Mouse (Mus musculus) midbrain, embryonic 11.5 days (tissue): Measurements from ENCODE around the gene Pik3r2. TPM values are rescaled to one million over a fixed set of nuclear protein-coding genes. Genes with fewer than 3 reads are reported as not detected.
A peak's percentile ranks its signal among the peaks of the same experiment; 100 is the strongest.

Experiments
- ATAC-seq: fragments of 200-750 bp; cut with Nextera tagmentation; 2 replicates; pipeline ENCODE4 v1.8.0; 2017; ENCODE audit warnings: moderate TSS enrichment, moderate library complexity; ENCODE audit not compliant: low FRiP score
- DNase-seq: peaks from one replicate; pipeline ENCODE4 v3.0.0; 2015; ENCODE audit warnings: low spot score; ENCODE audit errors: missing footprints
- H3K27ac ChIP-seq: fragments of 300-500 bp; sonication (generic); 2 replicates; pipeline ENCODE4 v1.5.1; 2014; ENCODE audit warnings: low read depth, low read length
- H3K27me3 ChIP-seq: fragments of 300-500 bp; sonication (generic); 2 replicates; pipeline ENCODE4 v1.6.1; 2014; ENCODE audit warnings: mild to moderate bottlenecking, low read length, moderate library complexity, mixed read lengths; ENCODE audit not compliant: control insufficient read depth, insufficient read depth
- H3K36me3 ChIP-seq: fragments of 300-500 bp; sonication (generic); 2 replicates; pipeline ENCODE4 v1.6.1; 2014; ENCODE audit warnings: mild to moderate bottlenecking, low read length, moderate library complexity, mixed read lengths; ENCODE audit not compliant: control insufficient read depth, insufficient read depth
- H3K4me1 ChIP-seq: fragments of 300-500 bp; sonication (generic); 2 replicates; pipeline ENCODE4 v1.6.1; 2014; ENCODE audit warnings: low read length; ENCODE audit not compliant: control insufficient read depth, insufficient read depth
- H3K4me2 ChIP-seq: fragments of 300-500 bp; sonication (generic); 2 replicates; pipeline ENCODE4 v1.6.1; 2014; ENCODE audit warnings: mild to moderate bottlenecking, moderate library complexity
- H3K4me3 ChIP-seq: fragments of 300-500 bp; sonication (generic); 2 replicates; pipeline ENCODE4 v1.5.1; 2014; ENCODE audit warnings: low read depth, low read length
- H3K9ac ChIP-seq: fragments of 300-500 bp; sonication (generic); 2 replicates; pipeline ENCODE4 v1.6.1; 2014; ENCODE audit warnings: low read length
- H3K9me3 ChIP-seq: fragments of 300-500 bp; sonication (generic); 2 replicates; pipeline ENCODE4 v1.6.1; 2016; ENCODE audit warnings: low read length; ENCODE audit not compliant: control insufficient read depth
- WGBS: fragments of 180-500 bp; shearing (Covaris S2); extraction: QIAGEN DNeasy Blood & Tissue Kit; methylation state at CpG from one replicate; pipeline ENCODE4 v1.1.7; 2014; 5-methylcytosine and 5-hydroxymethylcytosine counted together
- polyA plus RNA-seq: library from polyadenylated mRNA; unstranded; fragments of >200 nt; fragmentation: Nextera tagmentation; extraction: Ambion mirVana; gene quantifications from 2 replicates; pipeline ENCODE4 v1.2.1, GENCODE M21; 2014

Pik3r2 gene
- polyA plus RNA-seq, 1 experiment from 2014 or later = 30.2 TPM

DNA sequence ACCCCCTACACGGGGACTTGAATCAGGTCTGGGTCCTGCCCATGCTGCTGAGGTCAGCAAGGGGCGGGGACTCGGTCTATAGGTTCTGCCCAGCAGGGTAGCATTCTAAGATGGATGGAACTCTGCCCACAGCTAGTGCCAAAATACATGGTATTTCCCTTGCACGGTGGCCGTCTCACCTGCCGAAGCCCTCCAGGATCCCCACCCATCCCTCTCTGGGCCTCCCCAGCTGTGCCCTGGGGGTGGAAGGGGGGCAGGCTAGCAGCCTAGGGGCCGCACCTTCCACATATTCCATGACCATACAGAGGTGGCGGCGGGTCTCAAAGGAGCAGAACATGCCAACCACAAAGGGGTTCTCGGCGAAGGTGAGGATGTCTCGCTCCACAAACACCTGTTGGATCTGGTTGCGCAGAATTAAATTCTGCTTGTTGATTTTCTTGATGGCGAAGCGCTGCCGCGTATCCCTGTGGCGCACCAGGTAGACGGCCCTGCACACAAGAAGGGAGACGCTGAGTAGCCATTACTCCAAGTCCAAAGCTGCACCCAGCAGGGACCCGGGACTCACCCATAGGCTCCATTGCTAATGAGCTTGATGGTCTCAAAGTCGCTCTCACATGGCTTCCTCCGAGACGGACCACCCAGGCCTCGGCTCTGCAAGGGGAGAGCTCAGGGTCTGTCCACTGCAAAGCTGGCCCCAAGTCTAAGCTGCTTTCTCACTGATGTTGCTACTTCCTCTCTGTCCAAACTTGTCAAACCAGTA, 10.0 kb upstream of the Pik3r2 start:
- Histone ChIP-seq H3K4me1 (peaks cover 11% of the 10 kb centered on the region), H3K9ac (no peak overlapping the region), H3K27me3 (no peaks in the 10 kb centered on the region), H3K9me3 (no peaks in the 10 kb centered on the region), H3K4me3 (no peak overlapping the region), H3K27ac (no peak overlapping the region), H3K36me3 (no peaks in the 10 kb centered on the region; the same call in 1 of the 2 replicates), H3K4me2 (no peak overlapping the region)
- WGBS = 85% methylated on average over 25 of the region's 25 CpGs
- DNase-seq (no peak), ATAC-seq (no peak)

DNA sequence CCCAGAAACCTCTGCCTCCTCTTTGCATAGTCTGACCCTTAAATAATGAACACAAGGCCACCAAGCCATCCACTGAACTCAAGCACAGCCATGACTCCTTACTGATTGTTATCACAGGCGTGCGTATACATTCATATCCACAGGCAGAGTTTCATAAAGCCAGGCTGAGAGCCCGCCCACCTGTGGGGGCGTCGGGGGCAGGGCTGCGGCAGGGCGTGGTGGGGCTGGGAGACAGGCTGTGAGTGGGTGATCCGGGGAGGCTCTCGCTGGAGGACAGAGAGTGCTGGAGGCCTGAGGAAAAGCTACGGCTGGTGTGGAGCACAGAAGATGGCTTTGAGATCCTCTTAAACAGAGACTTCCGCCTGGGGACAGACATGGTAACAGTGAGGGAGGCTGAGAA, 3.6 kb upstream of the Pik3r2 start:
- no peak overlapping the region for H3K9ac ChIP-seq

GRCm38 (mm10) chr8:70775851-70776495, 540 bp downstream of the Pik3r2 start:
- Histone ChIP-seq H3K9me3 (no peaks in the 10 kb centered on the region), H3K27me3 (no peaks in the 10 kb centered on the region), H3K36me3 (peaks cover 9% of the 10 kb centered on the region), H3K27ac (peak overlapping the region; percentile 98; the same call in 1 of the 2 replicates), H3K9ac (peak overlapping the region; percentile 95), H3K4me2 (peak overlapping the region; percentile 95), H3K4me1 (peaks cover 20% of the 10 kb centered on the region), H3K4me3 (peak overlapping the region; percentile 83)
- WGBS = 4% methylated on average over 34 of the region's 34 CpGs
- ATAC-seq (peak; percentile 1; the same call in 1 of the 2 replicates), DNase-seq (peak; percentile 93)

More for the DNA sequence above, 3.6 kb upstream of the Pik3r2 start:
- WGBS = 84% methylated on average over 11 of the region's 11 CpGs
- peaks cover 20% of the 10 kb centered on the region for H3K4me1 ChIP-seq
- peaks cover 5% of the 10 kb centered on the region for H3K36me3 ChIP-seq
- H3K27me3 ChIP-seq = no peaks in the 10 kb centered on the region
- no peaks in the 10 kb centered on the region for H3K9me3 ChIP-seq
- H3K4me2 ChIP-seq = no peak overlapping the region
- DNase-seq (no peak), ATAC-seq (no peak)
- H3K27ac ChIP-seq = no peak overlapping the region
- no peak overlapping the region for H3K4me3 ChIP-seq

DNA sequence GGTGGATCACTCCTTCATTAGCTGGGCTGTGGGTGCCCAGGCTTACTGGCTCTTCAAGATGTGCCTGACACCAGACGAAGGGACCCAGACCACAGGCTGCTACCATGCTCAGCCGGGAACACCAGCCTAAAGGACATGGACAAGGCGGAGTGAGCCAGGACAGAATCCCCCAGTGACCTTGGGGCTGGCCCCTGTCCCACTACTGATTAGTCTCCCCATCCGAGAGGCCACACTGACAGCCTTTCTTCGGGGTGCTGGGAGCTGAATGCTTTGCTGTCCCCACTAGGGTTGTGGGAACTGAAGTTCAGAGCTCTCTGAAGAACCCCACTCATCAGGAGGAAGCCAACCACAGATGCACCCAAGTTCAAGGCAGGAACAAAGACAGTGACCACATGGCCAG, 1.3 kb downstream of the Pik3r2 start:
- peak overlapping the region; percentile 95 for H3K9ac ChIP-seq
- no peak for DNase-seq
- H3K4me2 ChIP-seq = peak overlapping the region; percentile 95
- no peaks in the 10 kb centered on the region for H3K9me3 ChIP-seq
- H3K27ac ChIP-seq = no peak overlapping the region
- peaks cover 9% of the 10 kb centered on the region for H3K36me3 ChIP-seq
- H3K4me1 ChIP-seq = peaks cover 20% of the 10 kb centered on the region
- peak overlapping the region; percentile 83; the same call in 1 of the 2 replicates for H3K4me3 ChIP-seq
- H3K27me3 ChIP-seq = no peaks in the 10 kb centered on the region
- no peak for ATAC-seq
- WGBS = 91% methylated on average over 5 of the region's 5 CpGs

GRCm38 (mm10) chr8:70774740-70775139, 1.8 kb downstream of the Pik3r2 start:
- Histone ChIP-seq H3K9me3 (no peaks in the 10 kb centered on the region), H3K36me3 (peaks cover 9% of the 10 kb centered on the region), H3K27me3 (no peaks in the 10 kb centered on the region), H3K4me2 (no peak overlapping the region), H3K27ac (no peak overlapping the region), H3K4me3 (no peak overlapping the region), H3K4me1 (peaks cover 20% of the 10 kb centered on the region), H3K9ac (no peak overlapping the region)
- 94% methylated on average over 18 of the region's 18 CpGs for WGBS
- DNase-seq (no peak), ATAC-seq (no peak)

GRCm38 (mm10) chr8:70773833-70774232, 2.7 kb downstream of the Pik3r2 start:
- Histone ChIP-seq H3K27me3 (no peaks in the 10 kb centered on the region), H3K4me3 (no peak overlapping the region), H3K4me2 (no peak overlapping the region), H3K9me3 (no peaks in the 10 kb centered on the region), H3K36me3 (peaks cover 7% of the 10 kb centered on the region), H3K9ac (0 out of 2 replicates have a peak overlapping the region, but pooled peaks have one; percentile 20), H3K27ac (no peak overlapping the region), H3K4me1 (peaks cover 20% of the 10 kb centered on the region)
- 88% methylated on average over 9 of the region's 9 CpGs for WGBS
- ATAC-seq (no peak), DNase-seq (no peak)

GRCm38 (mm10) chr8:70773410-70773809, 3.1 kb downstream of the Pik3r2 start:
- no peak for DNase-seq
- Histone ChIP-seq H3K4me2 (no peak overlapping the region), H3K4me3 (no peak overlapping the region), H3K4me1 (peaks cover 19% of the 10 kb centered on the region), H3K27me3 (no peaks in the 10 kb centered on the region), H3K27ac (no peak overlapping the region), H3K9me3 (no peaks in the 10 kb centered on the region), H3K36me3 (peaks cover 11% of the 10 kb centered on the region), H3K9ac (peak overlapping the region; percentile 22; the same call in 1 of the 2 replicates)
- 89% methylated on average over 5 of the region's 5 CpGs for WGBS
- ATAC-seq = no peak

GRCm38 (mm10) chr8:70772890-70773289, 3.6 kb downstream of the Pik3r2 start:
- H3K27ac ChIP-seq = no peak overlapping the region
- peaks cover 15% of the 10 kb centered on the region for H3K36me3 ChIP-seq
- H3K4me1 ChIP-seq = peaks cover 14% of the 10 kb centered on the region
- H3K27me3 ChIP-seq = no peaks in the 10 kb centered on the region
- no peaks in the 10 kb centered on the region for H3K9me3 ChIP-seq
- H3K9ac ChIP-seq = no peak overlapping the region; the same call in 1 of the 2 replicates
- H3K4me3 ChIP-seq = no peak overlapping the region
- WGBS = 87% methylated on average over 9 of the region's 9 CpGs
- no peak for ATAC-seq
- no peak overlapping the region for H3K4me2 ChIP-seq
- no peak for DNase-seq

- no peak overlapping the region for H3K9ac ChIP-seq
- ATAC-seq (no peak), DNase-seq (no peak)
- H3K4me3 ChIP-seq = no peak overlapping the region
- no peaks in the 10 kb centered on the region for H3K9me3 ChIP-seq
- WGBS = 95% methylated on average over 13 of the region's 13 CpGs
- H3K4me1 ChIP-seq = peaks cover 9% of the 10 kb centered on the region
- peaks cover 15% of the 10 kb centered on the region for H3K36me3 ChIP-seq
- no peak overlapping the region for H3K4me2 ChIP-seq
- H3K27me3 ChIP-seq = no peaks in the 10 kb centered on the region
- no peak overlapping the region for H3K27ac ChIP-seq
Measured at GRCm38 (mm10) chr8:70772075-70772474, 4.4 kb downstream of the Pik3r2 start.
